Mouse (Mus musculus) spleen, postnatal 4 days (tissue): ENCODE measurements around the gene Tbc1d14.

Source experiments
- DNase-seq, 2 experiments: peaks; one replicate each; pipeline ENCODE4 v3.0.0; 2022; ENCODE audit warnings: low spot score in 2 of 2

The Tbc1d14 gene

DNA sequence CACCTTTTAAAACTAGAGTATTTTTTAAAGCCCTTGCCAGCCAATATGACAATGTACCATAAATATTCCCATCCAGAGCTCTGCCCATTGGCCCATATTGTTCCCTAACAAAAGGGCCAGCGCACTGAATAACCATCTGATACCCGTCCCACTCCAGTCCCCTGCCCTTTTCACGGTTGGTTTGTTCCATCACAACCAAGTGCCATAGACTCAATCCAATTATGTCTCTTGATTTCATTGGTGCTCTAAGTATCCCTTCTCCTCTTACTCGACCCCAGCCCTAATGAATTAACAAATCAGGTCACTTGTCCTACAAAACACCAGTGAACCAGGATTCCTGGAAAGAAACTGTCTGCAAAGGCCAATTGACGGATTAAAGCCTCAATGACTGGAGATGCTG is 129.7 kb downstream of the Tbc1d14 start:
- DNase-seq: no peak

DNA sequence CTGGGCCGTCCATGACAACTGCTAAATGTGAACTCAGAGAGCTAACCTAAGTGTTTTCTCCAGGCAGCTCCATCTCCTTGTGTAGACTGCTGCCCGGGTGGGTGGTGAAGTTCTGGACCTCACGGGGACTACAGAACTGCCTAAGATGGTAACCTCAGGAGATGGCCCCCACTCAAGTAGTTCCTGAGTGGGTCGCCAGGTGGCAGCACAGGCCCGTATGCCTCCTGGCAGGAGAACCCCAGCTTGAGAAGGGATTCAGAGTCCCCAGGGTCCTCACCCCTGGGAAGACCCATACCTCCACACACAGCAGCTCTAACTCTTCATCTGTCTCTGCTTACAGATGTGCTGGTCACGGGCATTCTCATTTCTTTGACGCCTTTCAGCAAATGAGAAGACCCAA is 130.3 kb downstream of the Tbc1d14 start:
- DNase-seq: peak; percentile 82 to 95

DNA sequence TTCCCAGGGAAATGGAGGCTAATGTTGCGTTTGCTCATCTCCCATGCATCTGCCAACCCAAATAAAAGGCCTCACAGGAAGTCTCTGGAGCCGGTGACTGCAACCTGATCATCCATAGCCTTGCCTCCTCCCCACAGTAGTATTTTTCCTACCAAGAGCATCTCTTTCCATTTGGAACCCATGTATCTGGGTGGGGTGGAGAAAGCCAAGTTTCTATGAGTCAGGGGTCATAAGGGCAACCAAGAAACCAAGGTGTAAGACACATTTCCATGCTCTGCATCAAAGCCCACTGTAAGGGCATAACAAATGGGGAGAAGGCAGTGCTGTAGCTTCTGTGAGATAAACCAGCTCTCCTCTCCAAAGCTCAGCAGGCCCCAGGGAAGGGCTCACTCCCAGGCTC is 131.8 kb downstream of the Tbc1d14 start:
- no peak for DNase-seq

DNA sequence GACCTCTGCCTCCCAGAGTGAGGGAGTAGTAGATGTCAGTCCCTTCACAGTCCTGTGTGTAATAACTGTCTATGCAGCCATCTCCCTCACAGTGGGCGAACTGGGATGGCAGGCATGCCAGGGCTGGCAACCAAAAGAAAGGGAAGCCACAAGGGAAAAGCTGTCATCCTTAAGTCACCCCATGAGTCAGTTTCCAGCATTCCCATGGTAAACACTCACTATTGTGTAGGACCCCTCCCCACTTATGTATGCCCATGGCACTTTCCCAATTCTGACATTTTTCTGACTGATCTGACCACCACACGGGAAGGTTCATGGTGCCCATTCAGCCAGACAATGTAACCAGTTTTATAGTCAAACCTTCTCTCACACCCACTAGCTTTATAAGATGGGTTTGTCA is 132.4 kb downstream of the Tbc1d14 start:
- DNase-seq: no peak

DNA sequence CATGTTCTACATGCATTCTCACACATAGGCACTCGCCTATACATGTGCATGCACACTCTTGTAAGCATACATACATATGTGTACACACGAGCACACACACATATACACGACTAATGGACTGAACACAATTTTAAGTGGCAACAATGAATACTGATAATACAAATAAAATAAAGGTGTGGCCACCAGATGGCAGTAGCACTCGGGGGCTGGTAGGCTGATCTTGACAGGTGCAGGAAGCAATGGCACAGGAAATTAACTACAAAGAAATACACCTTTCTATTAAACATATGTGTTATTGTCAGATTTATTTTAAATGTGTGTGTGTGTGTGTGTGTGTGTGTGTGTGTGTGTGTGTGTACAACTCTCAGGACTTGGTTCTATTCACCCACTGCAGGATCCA is 134.2 kb downstream of the Tbc1d14 start:
- DNase-seq: peak; percentile 53 to 79

DNA sequence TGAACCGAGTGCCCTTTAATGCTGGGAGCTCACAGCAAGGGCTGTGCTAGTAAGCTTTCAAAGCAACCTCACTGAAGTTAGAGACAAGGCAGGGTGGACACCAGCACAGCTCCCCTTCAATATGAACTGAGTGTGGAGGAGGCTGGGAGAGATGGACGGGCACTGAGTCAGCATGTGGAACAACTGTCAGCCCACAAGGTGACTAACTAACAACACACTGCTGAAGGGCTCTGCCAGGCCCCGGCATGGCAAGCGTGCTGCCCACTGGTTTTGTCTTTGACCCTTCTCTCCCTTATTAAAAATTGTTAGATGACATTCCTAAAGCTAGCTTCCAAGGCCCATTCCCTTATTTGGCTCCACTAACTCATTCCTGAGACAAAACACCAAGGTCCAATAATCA is 135.4 kb downstream of the Tbc1d14 start:
- DNase-seq: no peak

DNA sequence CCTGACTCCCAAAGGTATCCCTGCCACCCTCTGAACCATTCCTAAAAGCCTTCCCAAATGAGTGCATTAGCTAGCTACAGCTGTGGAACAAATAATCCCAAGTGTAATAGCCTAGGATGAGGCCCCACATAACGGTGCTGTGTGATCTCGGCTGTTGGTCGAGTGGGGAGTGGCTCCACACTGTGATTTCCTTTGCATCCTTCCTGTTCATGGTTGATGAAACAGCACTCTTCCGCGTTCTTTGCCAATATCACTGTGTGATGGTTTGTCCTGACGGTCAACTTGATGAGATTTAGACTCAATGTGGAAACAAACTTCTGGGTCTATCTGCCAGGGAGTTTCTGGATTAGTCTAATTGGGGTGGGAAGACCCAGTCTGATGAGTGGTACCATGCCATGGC is 140.3 kb downstream of the Tbc1d14 start:
- DNase-seq: no peak

DNA sequence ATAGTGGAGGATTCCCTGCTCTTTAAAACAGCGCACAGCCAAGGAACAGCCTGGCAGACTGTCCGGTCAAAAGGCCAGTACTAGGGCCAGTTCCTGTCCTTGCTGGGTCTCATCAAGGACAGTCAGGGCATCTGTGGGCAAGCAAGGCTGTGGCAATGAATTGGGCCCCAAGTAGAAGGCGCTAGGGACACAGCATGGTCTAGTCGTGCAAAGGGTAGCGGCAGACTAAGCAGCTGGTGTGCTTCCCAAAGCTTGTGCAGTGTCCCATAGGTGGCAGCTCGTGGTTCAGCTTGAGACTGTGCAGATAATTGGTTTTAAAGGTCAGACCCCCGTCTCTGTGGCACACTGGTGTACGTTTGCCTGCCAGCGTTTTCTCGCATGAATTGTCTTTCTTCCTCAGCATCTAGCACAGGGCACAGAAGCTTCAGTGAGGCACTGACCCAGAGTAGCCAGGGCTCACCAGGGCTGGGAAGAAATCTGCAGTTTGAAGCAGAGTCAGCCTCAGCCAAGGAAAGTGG is 141.1 kb downstream of the Tbc1d14 start:
- no peak for DNase-seq

DNA sequence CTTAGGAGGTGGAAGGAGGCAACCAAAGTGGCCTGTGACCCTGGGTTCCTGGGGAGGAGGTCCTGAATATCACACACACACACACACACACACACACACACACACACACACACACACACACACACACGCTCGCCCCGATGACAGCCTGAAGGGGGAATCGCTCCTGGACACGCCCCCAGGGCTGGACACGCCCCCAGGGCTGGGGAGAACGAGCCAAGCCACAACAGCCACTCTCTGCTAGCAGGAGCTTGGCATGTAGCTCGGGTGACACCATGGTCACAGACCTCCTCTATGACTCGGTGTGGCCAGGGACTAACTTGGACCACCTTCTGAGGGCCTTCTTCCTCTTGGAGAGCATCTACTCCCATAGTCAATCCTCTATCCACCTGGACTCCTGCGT is 142.0 kb downstream of the Tbc1d14 start:
- no peak for DNase-seq

DNA sequence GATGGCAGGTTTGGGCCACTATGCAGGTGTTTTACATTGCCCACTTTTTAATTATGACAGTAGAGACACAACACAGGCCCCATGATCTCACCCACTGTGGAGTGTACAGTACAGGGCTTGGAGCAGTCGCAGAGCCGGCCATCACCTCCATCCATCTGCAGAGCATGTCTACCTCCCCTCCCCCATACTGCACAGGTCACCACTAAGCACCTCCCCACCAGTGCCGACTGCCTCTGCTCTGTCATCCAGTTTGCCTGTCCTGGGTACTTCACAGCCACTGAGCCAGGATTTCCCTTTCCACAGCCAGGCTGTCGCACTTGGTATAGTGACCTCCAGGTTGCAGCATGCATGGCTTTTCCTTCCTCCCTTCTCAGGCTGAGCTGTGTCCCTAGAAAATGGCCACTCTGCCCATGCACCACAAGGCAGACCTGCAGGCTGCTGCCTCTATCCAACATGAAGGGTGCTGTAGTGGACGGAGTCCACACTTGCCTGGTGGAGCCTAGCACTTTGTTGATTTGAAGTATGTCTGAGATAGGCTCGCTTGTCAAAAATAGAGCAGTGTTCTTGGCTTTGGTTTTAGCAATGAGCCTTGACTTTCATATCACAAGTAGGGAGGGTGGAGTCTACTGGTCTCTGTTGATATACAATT is 143.2 kb downstream of the Tbc1d14 start:
- DNase-seq: no peak

DNA sequence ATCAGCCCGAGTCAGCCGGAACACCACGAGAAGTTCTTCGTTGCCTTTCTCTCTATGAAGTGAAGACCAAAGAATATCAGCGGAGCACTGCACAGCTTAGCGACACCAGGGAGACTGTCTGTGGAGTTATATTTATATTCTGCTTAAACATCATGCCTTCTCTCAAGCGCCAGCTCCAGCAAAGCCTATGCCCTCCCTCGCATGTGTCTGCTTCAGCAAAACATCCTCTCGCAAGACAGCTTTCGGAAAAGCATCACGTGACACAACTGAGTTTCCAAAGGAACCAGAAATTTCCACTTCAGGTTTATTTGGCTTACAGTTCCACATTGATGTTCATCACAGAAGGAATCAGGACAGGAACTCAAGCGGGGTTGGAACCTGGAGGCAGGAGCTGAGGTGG is 145.2 kb downstream of the Tbc1d14 start:
- DNase-seq: no peak

DNA sequence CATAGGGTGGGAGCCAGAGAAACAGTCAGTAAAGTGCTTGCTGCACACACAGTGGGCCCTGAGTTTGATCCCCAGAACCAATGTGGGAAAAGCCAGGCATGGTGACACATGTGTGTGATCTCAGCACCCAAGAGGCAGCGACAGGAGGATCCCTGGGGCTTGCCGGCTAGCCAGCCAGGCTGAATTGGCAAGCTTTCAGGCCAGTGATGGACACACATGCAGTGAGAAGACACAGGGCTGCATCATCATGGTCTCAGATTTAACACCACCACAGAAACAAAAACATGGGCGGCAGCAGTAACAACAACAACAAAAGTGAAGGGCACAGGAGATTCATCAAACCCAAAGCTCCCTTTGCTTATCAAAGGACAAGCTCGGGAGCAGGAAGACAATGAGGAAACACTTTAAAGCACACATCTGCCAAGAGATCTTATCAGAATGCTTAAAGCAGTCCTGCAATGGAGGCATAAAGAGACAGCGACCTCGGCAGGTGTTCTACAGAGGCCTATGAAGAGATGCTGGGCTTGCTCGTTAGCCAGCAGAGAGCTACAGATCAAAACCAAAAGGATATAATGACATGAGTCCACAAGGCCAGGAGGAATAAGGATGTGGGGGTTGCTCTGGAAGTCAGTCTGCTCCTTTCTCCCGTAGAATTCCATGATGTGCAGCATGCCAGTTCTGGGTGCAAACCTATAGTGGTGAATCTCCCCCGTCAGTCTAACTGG is 146.7 kb downstream of the Tbc1d14 start:
- DNase-seq: no peak

DNA sequence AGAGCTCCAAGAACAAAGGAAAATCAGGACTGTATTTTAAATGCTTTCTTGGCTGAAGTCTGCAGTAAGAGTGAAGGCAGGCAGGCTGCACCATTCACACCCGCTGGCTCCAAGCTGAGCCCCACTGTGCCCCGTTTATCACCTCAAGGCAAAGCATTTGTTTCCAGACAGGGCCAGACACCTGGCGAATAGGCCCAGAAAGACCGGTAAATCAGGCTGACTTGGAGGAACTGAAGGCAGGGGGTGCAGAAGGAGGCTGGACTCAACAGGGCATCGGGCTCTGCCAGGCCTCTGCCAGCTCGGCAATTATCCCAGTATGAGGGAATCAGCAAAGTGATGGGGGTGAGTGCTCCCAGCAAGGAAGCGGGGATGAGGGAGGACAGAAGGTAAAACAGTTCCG is 148.0 kb downstream of the Tbc1d14 start:
- DNase-seq: no peak

DNA sequence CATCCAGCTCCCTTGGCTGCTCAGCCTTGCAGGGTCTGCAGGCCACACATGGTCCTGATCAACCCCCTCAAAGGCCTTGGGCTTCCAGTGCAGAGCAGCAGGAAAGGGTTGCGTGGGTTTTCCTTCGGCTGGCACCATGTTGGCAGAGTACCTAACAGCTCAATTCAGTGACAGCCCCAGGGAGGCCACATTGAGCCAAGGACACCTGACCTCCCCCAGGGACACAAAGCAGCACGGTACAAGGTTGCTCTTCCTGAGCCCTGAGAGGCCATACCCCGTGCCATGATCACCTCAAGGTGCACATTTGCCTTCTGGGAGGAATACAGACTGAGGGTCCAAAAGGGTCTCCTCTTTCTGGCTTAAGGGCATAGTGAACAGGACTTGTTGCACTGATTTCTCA is 148.5 kb downstream of the Tbc1d14 start:
- DNase-seq: no peak

DNA sequence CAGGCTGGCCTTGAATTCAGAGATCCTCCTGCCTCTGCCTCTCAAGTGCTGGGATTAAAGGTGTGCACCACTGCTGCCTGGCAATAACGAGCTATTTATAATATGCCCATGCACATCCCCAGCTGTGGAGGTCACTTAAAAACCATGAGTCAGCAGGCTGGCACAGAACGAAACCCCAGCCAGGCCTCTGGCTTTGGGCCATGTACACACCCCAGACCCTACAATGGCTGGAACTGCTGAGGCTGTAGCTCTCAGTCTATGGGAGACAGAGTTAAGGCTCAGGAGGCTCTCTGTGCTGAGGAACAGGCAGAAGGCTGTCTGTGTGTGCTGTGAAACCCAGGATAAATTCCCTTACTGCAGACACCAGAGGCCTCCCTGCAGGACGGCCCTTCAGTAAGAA is 152.3 kb downstream of the Tbc1d14 start:
- DNase-seq: no peak
